In the genomic region with DNA sequence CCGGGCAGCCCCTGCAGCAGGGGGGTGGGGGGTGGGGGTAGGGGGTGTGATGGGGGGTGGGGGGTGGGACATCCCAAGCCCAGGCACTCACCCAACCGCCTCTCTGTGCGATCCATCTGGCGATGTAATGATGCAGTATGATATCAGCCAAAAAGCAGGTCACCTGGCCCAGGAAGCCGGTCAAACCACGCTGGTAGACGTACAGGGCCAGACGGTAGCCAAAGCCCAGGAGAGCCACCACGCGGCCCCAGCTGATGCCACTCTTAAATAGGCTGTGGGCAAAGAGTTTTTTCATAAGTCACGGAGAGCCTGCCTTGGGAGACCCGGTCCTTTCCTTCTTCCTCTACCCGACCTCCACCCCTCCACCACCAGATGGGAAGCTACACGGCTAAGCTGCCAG, we compare ENCODE assay signal across 8 mouse cellular contexts.
"Had no signal": no experiment of that assay in that cellular context is flagged by ENCODE, and none has a peak within 500 bp of the region (broad histone marks: within the 10 kb centered on the region; RNA-seq: fewer than 3 reads in every experiment).

No protein-coding gene starts in this region.

- DNase-seq: kidney, adult 8-10 months; liver; liver, embryonic 13.5 days; liver, postnatal 0 days; lung, postnatal 14 days; right cerebral cortex, adult 18-20 months; right cerebral cortex, postnatal 25 days; thymus, postnatal 14 days had no signal
